Mouse (Mus musculus) kidney, adult 10 weeks (tissue): Measurements from ENCODE around the gene Emp2. TPM values are rescaled to one million over a fixed set of nuclear protein-coding genes. Genes with fewer than 3 reads are reported as not detected.

Source experiments
- polyA plus RNA-seq: library from polyadenylated mRNA; stranded (reverse); fragments of 350-450 nt; fragmentation: Illumina TruSeq; extraction: RNeasy Lipid Tissue Mini Kit (QIAGEN cat#74804); gene quantifications from one replicate; pipeline ENCODE4 v1.2.3, GENCODE M21; 2014; ENCODE audit warnings: low read depth, low replicate concordance

Gene Emp2
- 9.5 TPM for polyA plus RNA-seq

GRCm38 (mm10) chr16:10313646-10314088, at the start of gene Emp2:
Gene Emp2, minus strand, starts transcription at chr16:10313968.

Other genes with a start within 250 kb of the Emp2 start
- gene Rpl39l, start 143.7 kb downstream of the Emp2 start, polyA plus RNA-seq = not detected
- 1.0 TPM for gene Atf7ip2, start 121.3 kb downstream of the Emp2 start, polyA plus RNA-seq
- gene Tekt5, start 81.5 kb upstream of the Emp2 start, polyA plus RNA-seq = not detected
- 4.9 TPM for gene Nubp1, start 98.0 kb upstream of the Emp2 start, polyA plus RNA-seq
- not detected for gene Tvp23a, start 133.4 kb upstream of the Emp2 start, polyA plus RNA-seq
- 0.32 TPM for gene Ciita, start 166.1 kb upstream of the Emp2 start, polyA plus RNA-seq
- gene Dexi, start 229.1 kb upstream of the Emp2 start, polyA plus RNA-seq = 2.1 TPM
- gene Clec16a, start 231.4 kb upstream of the Emp2 start, polyA plus RNA-seq = 12.2 TPM